9 mouse cellular contexts compared by ENCODE assay signal in the genomic region with DNA sequence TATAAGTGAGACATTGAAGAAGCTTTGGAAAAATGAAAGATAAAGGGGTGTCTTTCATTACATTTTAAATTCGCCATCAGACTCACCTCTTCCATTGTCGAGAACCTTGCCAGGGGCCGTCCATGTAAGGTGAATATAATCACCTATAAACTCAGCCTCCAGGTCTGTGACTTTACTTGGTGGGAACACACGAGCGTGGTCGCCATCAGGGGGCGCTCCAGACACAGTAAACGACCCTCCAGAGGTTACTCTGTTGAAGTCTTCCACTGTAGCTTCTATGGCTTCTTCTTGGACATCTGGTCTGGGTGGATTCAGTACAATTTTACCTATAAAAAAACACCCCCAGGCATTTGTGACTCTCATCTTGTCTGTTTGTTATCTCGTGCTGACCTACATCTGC. TPM values are rescaled to one million over a fixed set of nuclear protein-coding genes. Genes with fewer than 3 reads are reported as not detected.
A peak's percentile ranks its signal among the peaks of the same experiment; 100 is the strongest.
DNase-seq lines count a peak whose midpoint lies in the region; ATAC-seq lines count a peak whose summit lies in the region.
"Had no signal": no experiment of that assay in that cellular context is flagged by ENCODE, and none has a peak within 500 bp of the region (broad histone marks: within the 10 kb centered on the region; RNA-seq: fewer than 3 reads in every experiment).

No protein-coding gene starts in this region.

- 29% methylated on average over 9 of the region's 9 CpGs for WGBS in midbrain, embryonic 11.5 days

- H3K27me3 ChIP-seq in midbrain, embryonic 11.5 days (ENCODE audit: control insufficient read depth, insufficient read depth, low read length): no peaks in the 10 kb centered on the region
- H3K27me3 ChIP-seq: neural tube, embryonic 12.5 days had no signal

- DNase-seq in cerebellum, postnatal 14 days: peak; percentile 41 to 67
- DNase-seq in layer of hippocampus, postnatal 10 days (ENCODE audit: low spot score in 2 of 2): peak; percentile 54 to 69
- DNase-seq in layer of hippocampus, adult 9-10 months (ENCODE audit: low spot score): no peak
- peak; percentile 82 for DNase-seq in NIH3T3 (ENCODE audit: low read depth)
- peak; percentile 47 to 49 for DNase-seq in frontal cortex, postnatal 36 days (ENCODE audit: low spot score in 2 of 2)
- DNase-seq in midbrain, embryonic 11.5 days (ENCODE audit: low spot score, missing footprints): peak; percentile 87

- no peak overlapping the region for H3K4me3 ChIP-seq in midbrain, embryonic 11.5 days (ENCODE audit: low read depth, low read length)
- H3K4me3 ChIP-seq: neural tube, embryonic 12.5 days had no signal

- no peak overlapping the region for H3K4me2 ChIP-seq in midbrain, embryonic 11.5 days
- H3K4me2 ChIP-seq: neural tube, embryonic 12.5 days had no signal

- H3K4me1 ChIP-seq in midbrain, embryonic 11.5 days (ENCODE audit: control insufficient read depth, insufficient read depth, low read length): no peaks in the 10 kb centered on the region
- H3K4me1 ChIP-seq: neural tube, embryonic 12.5 days had no signal

- no peaks in the 10 kb centered on the region for H3K9me3 ChIP-seq in midbrain, embryonic 11.5 days (ENCODE audit: control insufficient read depth, low read length)
- H3K9me3 ChIP-seq: neural tube, embryonic 12.5 days had no signal

- no peaks in the 10 kb centered on the region for H3K36me3 ChIP-seq in midbrain, embryonic 11.5 days (ENCODE audit: control insufficient read depth, insufficient read depth, low read length)
- H3K36me3 ChIP-seq: neural tube, embryonic 12.5 days had no signal

- H3K27ac ChIP-seq in midbrain, embryonic 11.5 days (ENCODE audit: low read depth, low read length): no peak overlapping the region
- H3K27ac ChIP-seq: neural tube, embryonic 12.5 days had no signal

- no peak overlapping the region for H3K9ac ChIP-seq in midbrain, embryonic 11.5 days (ENCODE audit: low read length)
- H3K9ac ChIP-seq: neural tube, embryonic 12.5 days had no signal

- ATAC-seq in cerebellum, adult (ENCODE audit: insufficient number of reproducible peaks, low FRiP score, low TSS enrichment): no peak
- no peak for ATAC-seq in midbrain, embryonic 11.5 days (ENCODE audit: low FRiP score)
- ATAC-seq in monocyte, adult 5-6 weeks (replicated peaks; ENCODE audit: insufficient number of reproducible peaks, low FRiP score, low TSS enrichment, poor library complexity, severe bottlenecking): no peak

RNA-seq across cellular contexts. Expression of gene Sh3glb1, which starts 16.7 kb away (rescaled TPM):
- total RNA-seq in layer of hippocampus, postnatal 10 days (2021): 100 to 1,000 TPM; 101 to 110 TPM
- 91.4 and 92.2 TPM in 2 replicates for polyA plus RNA-seq in midbrain, embryonic 11.5 days (2014; fragmentation: Nextera tagmentation; extraction: Ambion mirVana)
- 162 to 219 TPM (median 198 TPM) in 3 replicates for total RNA-seq in monocyte, adult 5-6 weeks (2017)

RNA-seq across cellular contexts. Expression of gene Clca3a1, which starts 23.9 kb away (rescaled TPM):
- total RNA-seq in layer of hippocampus, postnatal 10 days (2021): under 1 TPM; 0.80 to 0.82 TPM
- 0.06 TPM in 1 of 2 replicates, not detected in the other for polyA plus RNA-seq in midbrain, embryonic 11.5 days (2014; fragmentation: Nextera tagmentation; extraction: Ambion mirVana)
- 1.2 TPM in 1 of 3 replicates, not detected in the others for total RNA-seq in monocyte, adult 5-6 weeks (2017)
